Mouse (Mus musculus): Measurements from ENCODE around the gene Rnf222. TPM values are rescaled to one million over a fixed set of nuclear protein-coding genes. Genes with fewer than 3 reads are reported as not detected.
"Not testable (repeated sequence)": the region's sequence is repeated elsewhere in the genome, so short reads cannot be mapped to it uniquely, and the experiment has no call there.

Gene Rnf222
- total RNA-seq, 4 experiments from 2014 or later, result 0.17 TPM; not detected in 3

- DNase-seq (ENCODE audit: low spot score in 2 of 2), result no peak
Measured at GRCm38 (mm10) chr11:68908846-68909503, 20.6 kb downstream of the Rnf222 start.

- no peak for DNase-seq (ENCODE audit: low spot score in 2 of 2)
Measured at GRCm38 (mm10) chr11:68911531-68912177, 23.3 kb downstream of the Rnf222 start.

- DNase-seq (ENCODE audit: low spot score in 2 of 2), result no peak
Measured at GRCm38 (mm10) chr11:68914566-68914965, 26.2 kb downstream of the Rnf222 start.

- DNase-seq (ENCODE audit: low spot score in 2 of 2), result no peak
Measured at GRCm38 (mm10) chr11:68923191-68923590, 34.8 kb downstream of the Rnf222 start.

- DNase-seq (ENCODE audit: low spot score in 2 of 2), result no peak
Measured at GRCm38 (mm10) chr11:68924749-68925148, 36.4 kb downstream of the Rnf222 start.

- no peak for DNase-seq (ENCODE audit: low spot score in 2 of 2)
Measured at GRCm38 (mm10) chr11:68926981-68927380, 38.6 kb downstream of the Rnf222 start, which contains the start of gene Odf4. Gene Odf4 (minus strand): TSS chr11:68927081.

- DNase-seq (ENCODE audit: low spot score in 2 of 2), result no peak
Measured at GRCm38 (mm10) chr11:68929947-68930346, 41.6 kb downstream of the Rnf222 start.

GRCm38 (mm10) chr11:68933885-68934507 is 45.6 kb downstream of the Rnf222 start:
- no peak for DNase-seq (ENCODE audit: low spot score in 2 of 2)

GRCm38 (mm10) chr11:68936951-68937350 is 48.6 kb downstream of the Rnf222 start:
- DNase-seq (ENCODE audit: low spot score in 2 of 2), result not testable (repeated sequence)

- DNase-seq (ENCODE audit: low spot score in 2 of 2), result peak; percentile 76 to 88
Measured at GRCm38 (mm10) chr11:68939451-68940304, 51.3 kb downstream of the Rnf222 start.

- DNase-seq (ENCODE audit: low spot score in 2 of 2), result no peak
Measured at GRCm38 (mm10) chr11:68940516-68940915, 52.2 kb downstream of the Rnf222 start.

- no peak for DNase-seq (ENCODE audit: low spot score in 2 of 2)
Measured at GRCm38 (mm10) chr11:68942731-68943130, 54.4 kb downstream of the Rnf222 start.

- no peak for DNase-seq (ENCODE audit: low spot score in 2 of 2)
Measured at GRCm38 (mm10) chr11:68945245-68945644, 56.9 kb downstream of the Rnf222 start.

Other genes with a start within 250 kb of the Rnf222 start
- 100 to 1,000 TPM; 200 to 257 (median 222) TPM for gene Myh10, start 197.0 kb upstream of the Rnf222 start, total RNA-seq (2022)
- 100 to 1,000 TPM in 3 of 4 experiments, 10 to 100 TPM in 1; 95.2 to 113 (median 110) TPM for gene Ndel1, start 16.7 kb upstream of the Rnf222 start, total RNA-seq (2022)
- gene Rpl26, start 13.0 kb downstream of the Rnf222 start, total RNA-seq (2022), result 100 to 1,000 TPM; 920 to 943 (median 931) TPM
- gene Odf4, start 38.5 kb downstream of the Rnf222 start, total RNA-seq (2022), result 1 to 10 TPM; 1.1 to 2.2 (median 1.7) TPM
- gene Arhgef15, start 68.9 kb downstream of the Rnf222 start, total RNA-seq (2022), result 10 to 100 TPM; 35.5 to 40.0 (median 38.3) TPM
- gene Slc25a35, start 79.6 kb downstream of the Rnf222 start, total RNA-seq (2022), result 1 to 10 TPM; 4.0 to 8.6 (median 7.1) TPM
- 10 to 100 TPM; 15.9 to 23.4 (median 19.8) TPM for gene Rangrf, start 86.6 kb downstream of the Rnf222 start, total RNA-seq (2022)
- 10 to 100 TPM; 20.3 to 22.2 (median 20.9) TPM for gene Pfas, start 119.9 kb downstream of the Rnf222 start, total RNA-seq (2022)
- gene Ctc1, start 127.4 kb downstream of the Rnf222 start, total RNA-seq (2022), result 10 to 100 TPM; 37.1 to 42.9 (median 39.7) TPM
- under 1 TPM; 0.53 to 0.80 (median 0.62) TPM for gene Aurkb, start 157.1 kb downstream of the Rnf222 start, total RNA-seq (2022)
- 10 to 100 TPM; 32.3 to 37.9 (median 33.5) TPM for gene Borcs6, start 171.2 kb downstream of the Rnf222 start, total RNA-seq (2022)
- 10 to 100 TPM; 15.2 to 19.4 (median 17.1) TPM for gene Tmem107, start 182.3 kb downstream of the Rnf222 start, total RNA-seq (2022)
- gene Vamp2, start 199.9 kb downstream of the Rnf222 start, total RNA-seq (2022), result 1,000 to 10,000 TPM; 1,002 to 1,054 (median 1,038) TPM
- 100 to 1,000 TPM; 105 to 140 (median 114) TPM for gene Per1, start 206.7 kb downstream of the Rnf222 start, total RNA-seq (2022)
- gene Hes7, start 231.9 kb downstream of the Rnf222 start, total RNA-seq (2022), result 1 to 10 TPM in 1 of 4 experiments, under 1 TPM in 3; 0.20 to 1.3 (median 0.74) TPM
- 1 to 10 TPM; 1.1 to 1.4 (median 1.3) TPM for gene 9130213A22Rik, start 234.0 kb downstream of the Rnf222 start, total RNA-seq (2022)
- gene Aloxe3, start 237.3 kb downstream of the Rnf222 start, total RNA-seq (2022), result 10 to 100 TPM in 1 of 4 experiments, 1 to 10 TPM in 3; 5.9 to 11.4 (median 8.9) TPM